Mouse (Mus musculus) cerebellum, postnatal 4 days (tissue): ENCODE results near the gene Gpr137.

Experiments used
- DNase-seq, 2 experiments: peaks; one replicate each; pipeline ENCODE4 v3.0.0; 2022; ENCODE audit warnings: low spot score in 2 of 2, mixed read lengths in 1 of 2

Gpr137 gene

DNA sequence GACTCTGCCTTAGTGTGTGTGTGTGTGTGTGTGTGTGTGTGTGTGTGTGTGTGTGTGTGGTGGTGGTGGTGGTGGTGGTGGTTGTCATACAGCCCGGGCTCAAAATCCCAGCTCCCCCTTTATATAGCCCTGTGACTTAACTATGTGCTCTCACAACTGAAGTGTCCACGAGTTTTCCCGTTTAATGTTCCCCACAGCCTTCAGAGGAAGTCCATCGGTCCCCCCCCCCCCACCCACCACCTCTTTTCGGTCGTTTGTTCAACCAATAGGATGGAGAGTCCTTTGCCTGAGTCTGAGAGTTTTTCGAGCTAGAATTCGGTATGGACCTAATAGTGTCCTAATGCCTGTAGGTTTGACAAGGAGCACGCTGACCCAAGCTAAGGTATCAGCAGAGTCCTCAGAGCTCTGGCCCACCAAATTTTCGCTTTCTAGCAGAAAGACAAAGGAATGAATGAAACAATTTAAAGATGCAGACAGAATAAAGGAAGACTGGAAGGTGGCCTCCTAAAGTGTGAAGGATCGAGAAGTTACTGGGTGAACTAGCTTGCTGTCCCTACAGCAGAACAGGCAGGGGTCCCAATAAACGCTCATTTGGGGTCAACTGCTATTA lies 31.4 kb upstream of the Gpr137 start:
- no peak for DNase-seq

DNA sequence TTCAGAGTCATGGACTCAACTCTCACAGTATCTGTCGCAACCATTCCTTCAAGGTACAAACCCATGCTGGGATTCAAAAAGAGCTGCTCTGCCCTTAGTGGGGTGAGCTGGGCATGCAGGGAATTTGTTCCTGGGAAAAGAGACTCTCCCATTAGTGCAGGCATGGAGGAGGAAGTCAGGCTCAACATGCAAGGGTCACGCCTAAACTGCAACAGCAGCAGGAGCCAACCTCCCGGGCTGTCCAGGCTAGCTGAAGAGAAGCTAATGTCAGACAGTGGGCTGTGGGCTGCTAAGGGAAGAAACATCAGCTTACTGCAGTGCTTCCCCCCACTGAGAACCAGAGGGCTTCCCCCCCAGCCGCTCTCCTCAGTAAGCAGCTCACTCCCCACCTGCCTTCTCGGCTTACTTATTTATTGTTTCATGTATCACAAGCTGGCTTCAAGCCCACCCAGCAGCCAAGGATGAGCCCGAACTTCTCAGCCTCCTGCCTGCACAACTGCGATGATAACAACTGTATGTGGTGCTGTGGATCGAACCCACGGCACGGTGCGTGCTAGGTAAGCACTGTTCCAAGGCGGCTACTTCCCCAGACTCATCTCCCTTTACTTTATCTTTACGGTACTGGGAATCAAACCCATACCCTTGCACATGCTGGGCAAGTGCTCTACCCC lies 30.1 kb upstream of the Gpr137 start:
- no peak for DNase-seq

DNA sequence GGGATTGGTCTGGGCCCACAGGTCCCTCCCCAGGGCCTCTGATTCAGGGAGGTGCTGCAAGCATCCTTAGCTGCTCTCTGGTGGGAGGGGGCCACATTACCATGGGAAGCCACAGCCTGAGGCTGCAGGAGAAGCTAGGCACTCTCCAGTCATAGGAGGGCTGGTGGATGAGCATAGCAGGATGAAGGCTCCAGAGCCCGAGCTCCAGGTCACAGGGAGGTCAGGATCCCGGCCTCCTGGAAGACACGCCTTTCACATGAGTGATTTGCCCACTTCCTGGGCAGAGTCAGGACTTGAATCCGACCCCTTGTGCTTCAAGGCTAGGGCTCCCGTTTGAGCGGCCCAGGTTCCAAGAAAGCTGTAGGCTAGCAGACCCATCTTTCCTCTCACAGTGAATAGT lies 29.4 kb upstream of the Gpr137 start:
- DNase-seq, result no peak

DNA sequence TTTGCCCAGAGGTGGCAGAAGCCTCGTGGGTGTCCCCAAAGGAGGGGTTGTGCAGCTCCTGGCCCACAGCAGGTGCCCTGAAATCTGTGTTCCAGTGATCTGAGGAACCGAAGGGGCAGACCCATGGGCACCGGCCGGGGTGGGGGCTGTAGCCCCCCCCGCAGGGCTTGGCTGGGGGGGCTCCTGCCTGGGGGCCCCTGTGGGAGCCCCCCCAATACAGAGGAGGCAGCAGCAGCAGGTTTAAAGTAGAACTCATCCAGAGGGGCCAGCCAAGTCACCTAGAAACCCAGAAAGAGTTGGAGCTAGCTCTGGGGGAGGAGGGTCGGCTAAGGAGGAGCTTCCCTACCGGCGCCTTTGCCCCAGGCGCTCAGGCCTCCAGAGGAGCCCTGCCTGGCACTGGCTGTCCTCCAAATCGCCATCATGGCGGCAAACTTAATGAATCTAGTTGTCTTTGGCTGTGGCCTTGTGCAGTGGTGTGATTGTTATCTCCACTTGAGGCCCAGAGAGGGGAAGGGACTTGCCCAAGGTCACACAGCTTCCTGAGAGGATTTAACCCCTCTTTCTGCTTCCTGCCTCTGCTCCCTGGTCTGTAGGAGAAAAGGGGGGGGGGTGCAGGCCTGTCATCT lies 28.3 kb upstream of the Gpr137 start:
- no peak for DNase-seq

DNA sequence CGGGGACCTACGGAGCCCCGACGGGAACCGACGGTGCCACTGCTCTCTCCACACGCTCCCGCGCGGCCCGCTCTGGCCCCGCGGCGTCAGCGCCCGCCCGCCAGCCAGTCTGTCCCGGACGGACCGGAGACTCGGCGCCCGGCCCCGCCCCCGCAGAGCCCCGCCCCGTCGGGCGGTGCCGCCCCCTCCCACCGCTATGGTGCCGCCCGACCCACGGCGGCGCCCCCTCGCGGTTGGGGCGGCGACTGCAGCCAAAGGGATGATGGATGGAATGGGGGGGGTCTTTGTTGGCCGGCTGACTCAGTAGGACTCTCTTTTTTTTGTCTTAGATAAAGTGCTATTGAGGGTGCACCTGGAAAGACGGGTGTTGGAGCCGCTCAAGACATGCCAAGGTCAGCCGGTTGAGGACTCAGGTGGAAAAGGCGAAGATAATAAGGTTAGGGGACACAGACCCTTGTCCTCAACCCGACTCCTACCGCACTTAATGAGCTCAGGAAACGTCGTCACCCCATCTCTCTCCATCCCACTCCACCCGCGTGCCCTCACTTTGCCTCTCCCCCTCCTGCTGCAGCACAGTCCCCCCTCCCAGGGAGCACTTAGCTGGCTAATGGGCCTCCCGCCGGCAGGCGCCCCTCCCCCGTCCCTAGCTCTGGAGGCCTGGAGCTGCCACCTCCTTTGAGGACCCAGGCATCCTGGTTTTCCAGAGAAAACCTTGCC lies 27.5 kb upstream of the Gpr137 start:
- DNase-seq, result peak in 1 of 2 experiments; percentile 63

DNA sequence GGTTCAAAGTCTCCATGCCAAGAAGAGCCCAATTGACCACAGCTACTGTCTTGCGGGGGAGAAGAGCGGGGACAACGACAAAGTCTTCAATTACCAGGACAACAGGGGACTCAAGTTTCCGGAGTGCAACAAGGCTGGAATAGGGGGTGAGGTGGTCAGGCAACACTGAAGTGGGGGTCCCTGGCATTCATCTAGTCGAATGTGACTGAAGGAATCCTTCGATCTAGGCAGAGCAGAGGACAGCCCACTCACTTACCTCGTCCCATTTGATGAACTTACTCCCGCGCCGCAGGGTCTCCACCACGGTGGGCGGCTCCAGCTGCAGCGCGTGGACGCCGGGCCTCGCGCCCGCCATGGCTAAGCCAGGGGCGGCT lies 27.0 kb upstream of the Gpr137 start:
- DNase-seq, result no peak

DNA sequence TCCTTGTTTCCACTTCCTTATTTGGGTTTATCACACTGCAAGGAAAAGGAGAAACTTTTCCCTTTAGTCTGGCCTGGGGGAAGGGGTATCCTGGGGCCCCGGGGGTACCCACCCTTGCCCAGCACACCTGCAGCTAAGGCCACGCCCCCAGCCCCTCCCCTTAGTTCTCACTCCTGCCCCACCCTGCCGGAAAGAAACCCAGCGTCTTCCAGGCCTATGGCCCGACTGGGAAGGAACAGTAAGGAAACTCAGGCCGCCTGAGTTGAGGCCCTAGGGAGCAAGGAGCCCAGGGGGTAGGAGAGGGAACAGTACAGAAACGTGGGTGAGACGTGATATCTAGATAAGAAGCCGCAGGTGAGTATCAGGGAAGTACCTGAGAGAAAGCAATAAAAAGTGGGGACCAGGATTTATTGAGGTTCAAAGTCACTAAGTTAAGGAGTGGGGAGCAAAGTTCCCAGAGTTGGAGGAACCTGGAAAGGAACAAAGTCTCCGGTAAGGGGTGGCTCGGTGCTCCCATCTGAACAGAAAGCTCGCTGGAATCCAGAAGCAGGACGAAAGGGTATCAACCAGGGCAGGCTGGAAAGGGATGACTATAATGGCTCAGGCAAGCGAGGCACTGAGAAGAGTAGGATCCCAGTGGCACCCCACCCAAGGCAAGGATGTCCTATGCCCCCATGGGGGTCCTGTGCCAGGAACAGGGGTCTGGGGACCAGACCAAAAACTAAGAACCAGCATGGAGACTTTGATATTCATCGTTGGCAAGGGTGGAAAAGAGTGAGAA lies 26.4 kb upstream of the Gpr137 start:
- no peak for DNase-seq

DNA sequence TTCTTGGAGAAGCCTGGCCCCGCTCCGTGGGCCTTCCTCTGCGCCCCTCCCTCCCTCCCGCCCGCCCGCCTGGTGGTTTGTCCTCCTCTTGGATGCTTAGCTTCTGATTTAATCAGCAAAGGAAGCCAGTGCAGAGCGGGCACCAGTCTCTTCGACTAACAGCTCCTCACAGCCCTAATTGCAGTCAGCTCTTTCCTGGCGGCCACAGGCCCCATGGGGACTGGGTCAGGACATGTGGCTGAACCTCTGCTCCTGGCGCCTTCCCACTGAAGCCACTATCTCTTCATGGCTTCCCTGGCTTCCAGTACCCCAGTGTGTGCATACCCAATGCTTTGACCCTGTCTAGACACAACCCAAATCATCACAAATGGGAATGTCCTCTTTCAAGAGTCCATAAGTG lies 14.2 kb upstream of the Gpr137 start:
- no peak for DNase-seq

DNA sequence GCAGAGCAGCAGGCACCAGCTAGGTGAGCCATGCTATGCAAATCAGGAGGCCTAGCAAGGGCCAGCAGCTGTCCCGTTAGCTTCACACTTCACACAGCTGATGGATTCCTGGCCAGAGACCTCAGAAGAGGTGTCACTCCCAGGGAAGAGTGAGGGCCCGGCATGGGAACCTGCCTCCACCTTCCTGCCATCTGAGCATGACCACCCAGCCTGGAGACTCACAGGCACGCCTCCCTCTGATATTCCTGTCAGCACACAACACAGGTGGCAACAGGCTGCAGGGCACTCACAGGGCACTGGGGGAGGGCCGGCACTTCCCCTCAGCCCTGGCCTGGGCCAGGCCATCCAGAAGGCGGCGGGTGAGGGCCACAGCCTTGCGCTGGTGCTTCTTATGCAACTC lies 13.1 kb upstream of the Gpr137 start:
- DNase-seq, result no peak

DNA sequence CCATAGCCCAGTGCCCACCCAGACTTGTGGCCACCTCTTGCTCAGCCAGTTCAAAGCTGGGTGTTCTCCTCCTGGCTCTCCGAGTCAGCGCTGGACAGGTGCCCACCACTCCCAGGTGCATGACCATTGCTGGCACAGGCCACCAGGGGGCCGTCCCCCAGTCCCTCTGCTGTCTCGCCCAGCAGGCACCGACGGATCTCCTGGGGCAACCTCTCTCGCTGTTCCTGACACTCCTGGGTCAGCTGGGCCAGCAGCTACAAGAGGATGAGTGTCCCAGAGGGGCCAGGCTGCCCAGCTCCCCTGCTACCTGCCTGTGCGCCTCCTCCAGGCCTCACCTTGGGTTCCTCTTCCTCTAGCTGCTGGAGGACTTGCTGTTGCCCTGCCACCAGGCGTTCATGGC lies 11.8 kb upstream of the Gpr137 start:
- DNase-seq, result no peak

DNA sequence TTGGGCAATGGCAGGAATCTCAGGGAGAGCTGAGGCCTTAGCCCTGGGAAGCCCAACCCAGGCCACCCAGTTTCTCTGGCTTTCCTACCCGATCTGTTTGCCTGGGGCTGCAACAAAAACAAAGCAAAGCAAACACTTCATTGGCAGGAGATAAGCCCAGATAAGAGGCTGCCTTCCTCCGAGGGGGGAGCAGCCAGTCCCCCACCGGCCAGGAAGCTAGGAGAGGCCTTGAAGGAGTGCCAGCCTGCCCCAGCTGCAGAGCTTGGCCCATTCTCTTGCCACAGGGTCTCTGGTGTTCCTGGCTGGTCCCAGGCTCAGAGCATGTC lies 10.4 kb upstream of the Gpr137 start:
- no peak for DNase-seq

DNA sequence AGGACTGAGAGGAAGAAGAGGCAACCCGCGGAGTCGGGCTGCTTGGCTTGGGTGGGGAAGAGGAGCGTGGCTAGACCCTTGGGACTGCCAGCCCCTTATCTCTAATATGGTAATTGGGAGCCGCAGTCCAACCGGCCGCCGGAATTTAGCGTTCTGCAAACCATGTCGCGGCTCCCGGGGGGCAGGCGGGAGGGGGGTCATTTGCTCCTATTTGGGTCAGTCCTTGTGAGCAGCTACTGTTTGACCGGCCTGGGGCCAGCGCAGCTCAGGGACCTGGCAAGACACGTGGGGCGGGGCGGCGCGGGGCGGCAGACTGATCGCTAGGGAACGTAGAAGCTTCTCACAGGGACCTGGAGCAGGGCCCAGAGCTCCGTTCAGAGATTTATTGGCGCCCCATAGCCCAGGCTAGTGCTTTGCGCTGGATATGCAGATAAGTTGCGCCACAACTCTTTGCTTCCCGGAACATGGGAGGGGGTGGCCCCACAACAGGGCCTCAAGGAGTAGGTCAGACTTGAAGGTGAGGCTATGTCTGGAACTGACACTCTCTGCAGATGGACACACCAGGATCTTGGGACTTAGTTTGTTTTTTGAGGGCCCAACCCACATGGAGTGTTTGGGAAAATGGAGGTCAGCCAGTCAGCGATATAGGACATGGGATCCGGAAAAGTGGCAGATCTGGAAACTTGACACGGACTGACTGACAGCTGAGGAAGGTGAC lies 9.9 kb upstream of the Gpr137 start:
- DNase-seq, result peak in 1 of 2 experiments; percentile 60

DNA sequence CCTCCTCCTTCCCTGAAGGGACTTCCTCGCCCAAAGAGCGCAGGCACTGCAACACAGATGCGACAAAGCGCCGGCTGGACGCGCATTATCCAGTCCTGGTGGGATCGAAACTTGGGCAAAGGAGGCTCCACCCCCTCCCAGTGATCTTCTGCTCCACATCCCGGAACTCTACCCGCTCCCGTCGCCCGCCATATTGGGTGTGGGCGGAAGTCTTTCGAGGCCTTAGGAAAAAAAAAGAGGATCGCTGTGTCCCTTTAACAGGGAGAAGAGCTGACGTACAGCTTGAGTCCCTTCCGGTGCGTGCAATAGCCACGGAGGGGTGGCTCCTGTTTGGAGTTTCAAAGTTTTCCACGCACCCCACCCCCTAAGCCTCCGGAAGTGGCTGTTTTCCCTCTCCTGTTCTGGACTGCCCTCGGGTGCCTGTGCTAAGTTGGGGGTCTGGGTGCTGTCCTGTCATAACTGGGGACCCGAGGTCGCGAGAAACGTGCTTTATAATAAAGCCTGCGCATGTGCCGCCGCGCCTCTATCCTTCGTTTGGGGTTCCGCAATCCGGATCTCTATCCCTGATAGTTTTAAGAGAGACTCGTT lies 9.2 kb upstream of the Gpr137 start:
- peak; percentile 68 to 84 for DNase-seq

DNA sequence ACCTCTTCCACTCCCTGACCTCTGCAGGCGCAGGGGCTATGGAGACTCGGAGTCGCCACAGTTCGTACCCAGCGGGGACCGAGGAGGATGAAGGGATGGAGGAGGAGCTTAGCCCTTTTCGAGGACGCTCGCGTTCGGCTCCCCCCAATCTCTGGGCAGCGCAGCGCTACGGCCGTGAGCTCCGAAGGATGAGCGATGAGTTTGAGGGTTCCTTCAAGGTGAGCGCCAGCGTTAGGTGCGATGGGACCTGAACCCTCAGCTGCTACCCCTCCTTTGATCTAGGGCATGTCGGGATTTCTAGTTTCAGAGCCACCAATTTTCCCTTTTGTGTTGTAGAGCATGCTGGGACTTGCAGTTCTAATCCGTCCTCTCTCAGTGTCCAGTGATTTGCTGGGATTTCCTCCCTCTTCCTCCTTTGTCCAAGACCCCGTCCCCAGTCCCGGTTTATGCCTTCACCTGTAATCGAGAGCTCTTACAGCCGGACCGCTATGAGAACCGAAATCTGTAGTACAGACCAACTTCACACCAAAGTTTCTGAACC lies 8.4 kb upstream of the Gpr137 start:
- peak in 1 of 2 experiments; percentile 49 for DNase-seq

DNA sequence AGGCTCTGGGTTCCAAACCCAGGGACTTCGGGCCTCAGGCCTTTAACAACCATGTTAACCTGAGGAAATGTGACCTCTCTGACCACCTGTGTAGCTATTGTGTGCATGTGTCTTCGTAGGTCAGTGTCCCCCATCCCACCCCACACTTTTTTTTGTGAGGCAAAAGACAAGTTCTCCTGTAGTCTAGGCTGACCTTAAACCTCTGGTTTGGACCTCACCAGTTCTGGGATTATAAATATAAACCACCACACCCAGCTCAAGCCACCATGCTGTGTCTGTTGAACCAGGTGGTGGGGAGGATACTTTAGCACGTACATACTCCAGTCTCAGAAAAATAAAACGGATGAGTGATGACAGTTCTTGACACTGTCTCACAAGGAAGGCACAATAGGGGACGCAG lies 7.7 kb upstream of the Gpr137 start:
- no peak for DNase-seq

DNA sequence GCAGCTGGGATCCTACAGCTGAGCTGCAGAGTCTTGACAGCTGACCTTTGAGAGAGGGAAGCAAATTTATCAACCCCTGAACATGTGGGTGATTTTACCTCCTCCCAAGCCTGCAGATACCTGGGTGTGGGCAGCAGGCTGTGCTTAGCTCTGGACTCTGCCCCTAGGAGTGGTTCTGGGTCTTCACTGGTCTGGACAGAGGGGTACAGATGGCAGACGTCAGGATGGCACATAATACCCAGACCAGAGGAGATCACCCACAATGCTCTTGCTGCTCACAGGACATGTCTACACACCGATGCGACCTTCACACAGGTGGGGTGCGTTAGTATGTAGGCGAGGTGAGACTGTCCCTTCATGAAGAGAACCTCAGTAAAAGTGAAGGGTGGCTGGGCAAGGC lies 7.3 kb upstream of the Gpr137 start:
- no peak for DNase-seq

DNA sequence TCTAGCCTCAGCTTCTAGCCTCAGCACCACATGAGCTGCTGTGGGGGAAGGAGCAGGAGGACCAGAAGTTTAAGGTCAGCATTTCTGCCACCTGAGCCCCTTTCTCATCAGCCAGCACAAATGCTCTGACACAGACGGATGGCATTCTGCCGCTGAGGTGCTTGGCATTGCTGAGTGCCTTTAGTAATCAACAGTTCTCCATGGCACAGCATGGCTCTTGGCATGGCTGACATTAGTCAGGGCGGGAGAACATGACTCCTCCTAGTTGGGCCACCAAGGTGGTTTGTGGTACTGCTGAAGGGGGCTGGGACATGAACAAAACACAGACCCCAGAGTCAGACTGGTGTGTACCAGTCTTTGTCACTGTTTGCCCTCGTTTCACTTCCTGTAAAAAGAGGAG lies 5.9 kb upstream of the Gpr137 start:
- DNase-seq, result no peak

DNA sequence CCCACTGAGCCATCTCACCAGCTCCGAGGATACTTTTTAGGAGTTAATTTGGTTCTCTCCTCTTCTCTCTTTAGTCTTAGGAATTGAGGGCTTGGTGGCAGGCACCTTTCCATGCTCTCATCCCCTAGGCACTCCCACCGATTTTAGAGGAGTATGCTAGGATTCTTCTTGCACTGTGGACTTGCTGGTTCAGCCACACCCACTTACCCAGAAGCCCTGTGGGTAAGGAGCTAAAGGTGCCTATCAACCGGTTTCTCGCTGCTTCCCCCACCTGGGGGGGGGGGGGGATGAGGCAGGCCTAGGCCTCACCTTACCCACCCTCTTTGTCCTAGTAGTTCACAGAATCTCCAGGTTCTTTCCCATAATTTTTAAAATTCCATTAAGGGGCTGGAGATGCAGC lies 5.5 kb upstream of the Gpr137 start:
- no peak for DNase-seq

DNA sequence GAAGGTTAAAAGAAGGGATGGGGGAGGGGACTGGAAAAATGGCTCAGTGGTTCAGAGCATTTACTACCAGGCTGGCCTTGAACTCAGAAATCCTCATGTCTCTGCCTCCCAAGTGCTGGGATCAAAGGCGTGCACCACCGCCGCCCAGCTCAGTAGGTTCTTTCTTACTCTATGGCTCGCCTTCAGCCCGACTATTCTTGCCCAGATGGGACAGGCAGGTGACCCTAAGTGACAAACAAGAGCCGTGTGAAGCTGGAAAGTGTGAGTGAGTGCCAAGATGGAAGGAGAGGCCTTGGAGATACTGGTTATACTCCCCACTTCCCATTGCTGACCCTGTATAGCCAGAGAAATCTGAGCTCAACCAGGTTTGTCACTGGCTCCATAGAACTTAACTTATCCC lies 1.4 kb upstream of the Gpr137 start:
- DNase-seq, result no peak

DNA sequence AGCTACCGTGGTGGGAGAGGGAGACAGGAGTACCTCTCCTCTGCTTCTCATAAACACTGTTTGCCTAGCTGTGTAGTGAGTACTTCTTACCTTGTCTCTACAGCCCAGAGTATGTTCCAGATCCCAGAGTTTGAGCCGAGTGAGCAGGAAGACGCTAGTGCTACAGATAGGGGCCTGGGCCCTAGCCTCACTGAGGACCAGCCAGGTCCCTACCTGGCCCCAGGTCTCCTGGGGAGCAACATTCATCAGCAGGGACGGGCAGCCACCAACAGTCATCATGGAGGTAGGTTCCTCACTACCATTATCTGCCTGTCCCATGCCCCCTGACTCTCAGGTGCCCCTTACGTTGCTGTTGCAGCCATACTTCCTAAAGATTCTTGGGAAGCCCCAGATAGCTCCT lies 484 bp upstream of the Gpr137 start:
- DNase-seq, result no peak
